Mouse (Mus musculus) stomach, postnatal 0 days (tissue): Measurements from ENCODE around the gene Hist1h2ad.

Experiments used
- CTCF ChIP-seq: IDR thresholded peaks from 2 replicates; pipeline ENCODE4 v1.5.1; 2016; ENCODE audit warnings: antibody characterized with exemption, low read depth, mild to moderate bottlenecking, moderate library complexity
- EP300 ChIP-seq: optimal IDR thresholded peaks from 2 replicates; pipeline ENCODE3; 2016; ENCODE audit warnings: antibody characterized with exemption

DNA sequence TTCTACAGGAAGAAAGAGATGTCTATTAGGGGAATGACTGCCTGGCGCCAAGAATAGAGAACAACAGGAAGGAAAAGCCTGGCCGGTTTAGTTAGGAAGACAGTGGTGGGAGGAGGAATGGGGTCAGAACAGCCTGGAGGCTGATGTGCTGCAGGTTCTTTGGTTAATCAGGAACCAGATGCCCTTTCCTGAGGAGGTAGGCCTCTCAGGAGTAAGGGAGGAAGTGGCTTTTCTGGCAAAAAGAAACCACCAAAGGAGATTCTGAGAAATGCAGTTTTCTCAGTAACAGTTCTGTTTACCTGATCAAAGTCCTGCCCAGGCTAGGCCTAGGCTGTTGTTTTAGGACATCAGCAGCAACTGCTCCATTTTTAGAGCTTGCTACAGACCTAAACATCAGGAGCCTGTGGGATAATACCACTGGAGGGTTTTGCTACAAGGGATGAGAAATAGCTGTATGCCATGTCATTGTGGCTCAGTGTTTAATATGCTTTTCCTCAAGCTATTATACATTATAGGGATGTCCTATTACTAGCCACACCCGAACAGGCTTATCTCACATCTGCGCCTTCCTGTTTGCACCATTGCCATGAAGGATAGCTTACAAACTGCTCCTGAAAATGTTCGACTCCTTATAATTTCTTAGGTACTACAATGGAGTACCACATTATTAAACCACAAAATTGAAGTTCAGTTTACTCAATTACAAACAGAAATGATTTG, 19.0 kb downstream of the Hist1h2ad start:
- TF ChIP-seq CTCF (no peak), EP300 (no peak)
